Mouse (Mus musculus) hindbrain, embryonic 15.5 days (tissue): Measurements from ENCODE around the gene Timm8b. TPM values are rescaled to one million over a fixed set of nuclear protein-coding genes. Genes with fewer than 3 reads are reported as not detected.

Source experiments
- ATAC-seq: fragments of 200-750 bp; cut with Nextera tagmentation; 2 replicates; pipeline ENCODE4 v1.8.0; 2017; ENCODE audit warnings: low read depth, moderate number of reproducible peaks, moderate TSS enrichment; ENCODE audit not compliant: low FRiP score
- H3K27ac ChIP-seq: fragments of 300-500 bp; sonication (generic); replicated peaks from 2 replicates; pipeline ENCODE4 v1.5.1; 2015; ENCODE audit warnings: mild to moderate bottlenecking, inconsistent platforms
- H3K27me3 ChIP-seq: fragments of 300-500 bp; sonication (generic); 2 replicates; pipeline ENCODE4 v1.6.1; 2015; ENCODE audit warnings: control low read depth, inconsistent platforms
- H3K36me3 ChIP-seq: fragments of 300-500 bp; sonication (generic); 2 replicates; pipeline ENCODE4 v1.6.1; 2015; ENCODE audit warnings: control low read depth, inconsistent platforms
- H3K4me1 ChIP-seq: fragments of 300-500 bp; sonication (generic); replicated peaks from 2 replicates; pipeline ENCODE4 v1.6.1; 2015; ENCODE audit warnings: control low read depth, inconsistent platforms
- H3K4me2 ChIP-seq: fragments of 300-500 bp; sonication (generic); 2 replicates; pipeline ENCODE4 v1.6.1; 2015; ENCODE audit warnings: moderate library complexity, mild to moderate bottlenecking, inconsistent platforms
- H3K4me3 ChIP-seq: fragments of 300-500 bp; sonication (generic); 2 replicates; pipeline ENCODE4 v1.5.1; 2015; ENCODE audit warnings: mild to moderate bottlenecking, inconsistent platforms
- H3K9ac ChIP-seq: fragments of 300-500 bp; sonication (generic); 2 replicates; pipeline ENCODE4 v1.6.1; 2015; ENCODE audit warnings: inconsistent platforms
- H3K9me3 ChIP-seq: fragments of 300-500 bp; sonication (generic); 2 replicates; pipeline ENCODE4 v1.6.1; 2016; ENCODE audit warnings: control low read depth, inconsistent platforms
- WGBS: fragments of 180-500 bp; shearing (Covaris S2); methylation state at CpG from one replicate; pipeline ENCODE4 v1.1.7; 2015; 5-methylcytosine and 5-hydroxymethylcytosine counted together
- polyA plus RNA-seq: library from polyadenylated mRNA; unstranded; fragments of >200 nt; fragmentation: Nextera tagmentation; extraction: Ambion mirVana; gene quantifications from 2 replicates; pipeline ENCODE4 v1.2.1, GENCODE M21; 2015

Timm8b gene
- polyA plus RNA-seq, 1 experiment from 2014 or later = 341 TPM

GRCm38 (mm10) chr9:50585145-50585818, 18.4 kb upstream of the Timm8b start:
- WGBS = 86% methylated on average over 6 of the region's 6 CpGs
- H3K27me3 ChIP-seq = no peaks in the 10 kb centered on the region
- H3K4me2 ChIP-seq = no peak overlapping the region
- ATAC-seq = no peak
- no peak overlapping the region for H3K9ac ChIP-seq
- no peak overlapping the region for H3K4me3 ChIP-seq
- no peaks in the 10 kb centered on the region for H3K4me1 ChIP-seq
- no peaks in the 10 kb centered on the region for H3K36me3 ChIP-seq
- no peak overlapping the region for H3K27ac ChIP-seq
- H3K9me3 ChIP-seq = no peaks in the 10 kb centered on the region

GRCm38 (mm10) chr9:50586955-50587354, 16.8 kb upstream of the Timm8b start:
- Histone ChIP-seq H3K4me1 (no peaks in the 10 kb centered on the region), H3K27me3 (no peaks in the 10 kb centered on the region), H3K4me3 (no peak overlapping the region), H3K4me2 (no peak overlapping the region), H3K9me3 (no peaks in the 10 kb centered on the region), H3K9ac (no peak overlapping the region), H3K27ac (no peak overlapping the region), H3K36me3 (no peaks in the 10 kb centered on the region)
- no peak for ATAC-seq
- 79% methylated on average over 4 of the region's 4 CpGs for WGBS

GRCm38 (mm10) chr9:50590856-50591518, 12.7 kb upstream of the Timm8b start:
- Histone ChIP-seq H3K27me3 (no peaks in the 10 kb centered on the region), H3K4me3 (no peak overlapping the region), H3K9ac (no peak overlapping the region), H3K27ac (no peak overlapping the region), H3K4me2 (no peak overlapping the region), H3K9me3 (no peaks in the 10 kb centered on the region), H3K36me3 (peaks cover 12% of the 10 kb centered on the region), H3K4me1 (no peaks in the 10 kb centered on the region)
- WGBS = 81% methylated on average over 10 of the region's 10 CpGs
- no peak for ATAC-seq

GRCm38 (mm10) chr9:50592955-50593354, 10.8 kb upstream of the Timm8b start:
- Histone ChIP-seq H3K36me3 (peaks cover 30% of the 10 kb centered on the region), H3K9ac (no peak overlapping the region), H3K27ac (no peak overlapping the region), H3K9me3 (no peaks in the 10 kb centered on the region), H3K4me1 (no peaks in the 10 kb centered on the region), H3K27me3 (no peaks in the 10 kb centered on the region), H3K4me3 (no peak overlapping the region), H3K4me2 (no peak overlapping the region)
- ATAC-seq = no peak
- WGBS = 90% methylated on average over 9 of the region's 9 CpGs

- no peaks in the 10 kb centered on the region for H3K27me3 ChIP-seq
- ATAC-seq = no peak
- H3K4me2 ChIP-seq = no peak overlapping the region
- WGBS = 82% methylated on average over 3 of the region's 3 CpGs
- peaks cover 36% of the 10 kb centered on the region for H3K36me3 ChIP-seq
- H3K9me3 ChIP-seq = no peaks in the 10 kb centered on the region
- H3K4me3 ChIP-seq = no peak overlapping the region
- H3K4me1 ChIP-seq = no peaks in the 10 kb centered on the region
- H3K27ac ChIP-seq = no peak overlapping the region
- no peak overlapping the region for H3K9ac ChIP-seq
These were observed 10.2 kb upstream of the Timm8b start for GRCm38 (mm10) chr9:50593544-50593943.

- Histone ChIP-seq H3K9ac (no peak overlapping the region), H3K4me1 (no peaks in the 10 kb centered on the region), H3K4me3 (no peak overlapping the region), H3K9me3 (no peaks in the 10 kb centered on the region), H3K36me3 (peaks cover 49% of the 10 kb centered on the region), H3K27ac (no peak overlapping the region), H3K27me3 (no peaks in the 10 kb centered on the region), H3K4me2 (no peak overlapping the region)
- 76% methylated on average over 12 of the region's 12 CpGs for WGBS
- ATAC-seq = no peak
These were observed 8.8 kb upstream of the Timm8b start for GRCm38 (mm10) chr9:50594794-50595417.

GRCm38 (mm10) chr9:50596973-50597372, 6.7 kb upstream of the Timm8b start:
- peaks cover 57% of the 10 kb centered on the region for H3K36me3 ChIP-seq
- no peak overlapping the region for H3K4me2 ChIP-seq
- H3K9me3 ChIP-seq = no peaks in the 10 kb centered on the region
- H3K27me3 ChIP-seq = no peaks in the 10 kb centered on the region
- ATAC-seq = no peak
- WGBS = 97% methylated on average over 8 of the region's 8 CpGs
- peaks cover 10% of the 10 kb centered on the region for H3K4me1 ChIP-seq
- no peak overlapping the region for H3K27ac ChIP-seq
- H3K4me3 ChIP-seq = no peak overlapping the region
- no peak overlapping the region for H3K9ac ChIP-seq

- Histone ChIP-seq H3K4me1 (peaks cover 36% of the 10 kb centered on the region), H3K4me2 (peak overlapping the region; percentile 85; the same call in 1 of the 2 replicates), H3K9me3 (no peaks in the 10 kb centered on the region), H3K27ac (no peak overlapping the region), H3K36me3 (peaks cover 52% of the 10 kb centered on the region), H3K27me3 (no peaks in the 10 kb centered on the region), H3K4me3 (no peak overlapping the region), H3K9ac (no peak overlapping the region)
- WGBS = 85% methylated on average over 6 of the region's 6 CpGs
- no peak for ATAC-seq
These were observed 2.2 kb upstream of the Timm8b start for GRCm38 (mm10) chr9:50601536-50601935.

- Histone ChIP-seq H3K9ac (peak overlapping the region; percentile 70; the same call in 1 of the 2 replicates), H3K36me3 (peaks cover 47% of the 10 kb centered on the region)
- ATAC-seq = no peak
These were observed 1.5 kb upstream of the Timm8b start for GRCm38 (mm10) chr9:50602055-50602845.

GRCm38 (mm10) chr9:50603998-50604324, 251 bp downstream of the Timm8b start:
- peak; percentile 94 for ATAC-seq
- Histone ChIP-seq H3K9ac (peak overlapping the region; percentile 70), H3K27me3 (no peaks in the 10 kb centered on the region), H3K27ac (peak overlapping the region; percentile 91), H3K4me2 (peak overlapping the region; percentile 85), H3K36me3 (peaks cover 42% of the 10 kb centered on the region), H3K4me1 (peaks cover 36% of the 10 kb centered on the region), H3K9me3 (no peaks in the 10 kb centered on the region), H3K4me3 (peak overlapping the region; percentile 70)
- WGBS = under 1% methylated on average over 24 of the region's 24 CpGs

More at GRCm38 (mm10) chr9:50602055-50602845, 1.5 kb upstream of the Timm8b start:
- peaks cover 36% of the 10 kb centered on the region for H3K4me1 ChIP-seq
- peak overlapping the region; percentile 70 for H3K4me3 ChIP-seq
- WGBS = 94% methylated on average over 7 of the region's 7 CpGs
- H3K27ac ChIP-seq = no peak overlapping the region
- H3K9me3 ChIP-seq = no peaks in the 10 kb centered on the region
- no peaks in the 10 kb centered on the region for H3K27me3 ChIP-seq
- peak overlapping the region; percentile 85 for H3K4me2 ChIP-seq

- no peak for ATAC-seq
These were observed 628 bp downstream of the Timm8b start for GRCm38 (mm10) chr9:50604338-50604737.

GRCm38 (mm10) chr9:50612115-50612514, 8.4 kb downstream of the Timm8b start:
- no peak for ATAC-seq
- Histone ChIP-seq H3K9me3 (no peaks in the 10 kb centered on the region), H3K36me3 (peaks cover 68% of the 10 kb centered on the region), H3K4me1 (peaks cover 24% of the 10 kb centered on the region), H3K27me3 (no peaks in the 10 kb centered on the region), H3K4me3 (no peak overlapping the region), H3K27ac (no peak overlapping the region), H3K4me2 (no peak overlapping the region), H3K9ac (no peak overlapping the region)
- WGBS = 86% methylated on average over 4 of the region's 4 CpGs

More at GRCm38 (mm10) chr9:50604338-50604737, 628 bp downstream of the Timm8b start:
- Histone ChIP-seq H3K4me3 (peak overlapping the region; percentile 70), H3K27me3 (no peaks in the 10 kb centered on the region), H3K27ac (peak overlapping the region; percentile 91), H3K9ac (peak overlapping the region; percentile 70), H3K4me1 (peaks cover 36% of the 10 kb centered on the region), H3K4me2 (peak overlapping the region; percentile 85), H3K9me3 (no peaks in the 10 kb centered on the region), H3K36me3 (peaks cover 39% of the 10 kb centered on the region)
- WGBS = 6% methylated on average over 6 of the region's 6 CpGs
